Mouse (Mus musculus) hindbrain, embryonic 13.5 days (tissue): ENCODE measurements at regions not wholly inside any gene's neighbourhood (a gene's known extent, or its start where the extent isn't known, plus 50 kb on each side); places are given as distances from the start of the nearest gene placed in this dataset.

Experiments used
- ATAC-seq: fragments of 200-750 bp; cut with Nextera tagmentation; 2 replicates; pipeline ENCODE4 v1.8.0; 2017; ENCODE audit warnings: moderate TSS enrichment; ENCODE audit not compliant: low FRiP score
- H3K27ac ChIP-seq: fragments of 300-500 bp; sonication (generic); 2 replicates; pipeline ENCODE4 v1.5.1; 2015; ENCODE audit warnings: inconsistent platforms, mild to moderate bottlenecking, moderate library complexity
- H3K27me3 ChIP-seq: fragments of 300-500 bp; sonication (generic); 2 replicates; pipeline ENCODE4 v1.6.1; 2015; ENCODE audit warnings: mild to moderate bottlenecking, inconsistent platforms
- H3K36me3 ChIP-seq: fragments of 300-500 bp; sonication (generic); 2 replicates; pipeline ENCODE4 v1.6.1; 2015; ENCODE audit warnings: mild to moderate bottlenecking, inconsistent platforms
- H3K4me1 ChIP-seq: fragments of 300-500 bp; sonication (generic); replicated peaks from 2 replicates; pipeline ENCODE4 v1.6.1; 2015; ENCODE audit warnings: inconsistent platforms
- H3K4me2 ChIP-seq: fragments of 300-500 bp; sonication (generic); 2 replicates; pipeline ENCODE4 v1.6.1; 2015; ENCODE audit warnings: inconsistent platforms, mild to moderate bottlenecking, moderate library complexity
- H3K4me3 ChIP-seq: fragments of 300-500 bp; sonication (generic); 2 replicates; pipeline ENCODE4 v1.5.1; 2015; ENCODE audit warnings: mild to moderate bottlenecking, inconsistent platforms
- H3K9ac ChIP-seq: fragments of 300-500 bp; sonication (generic); 2 replicates; pipeline ENCODE4 v1.6.1; 2015; ENCODE audit warnings: mild to moderate bottlenecking, inconsistent platforms
- H3K9me3 ChIP-seq: fragments of 300-500 bp; sonication (generic); 2 replicates; pipeline ENCODE4 v1.6.1; 2016; ENCODE audit warnings: inconsistent platforms
- WGBS: fragments of 180-500 bp; shearing (Covaris S2); methylation state at CpG from one replicate; pipeline ENCODE4 v1.1.7; 2015; 5-methylcytosine and 5-hydroxymethylcytosine counted together

- H3K9me3 ChIP-seq, result no peaks in the 10 kb centered on the region
- no peak overlapping the region for H3K4me3 ChIP-seq
- ATAC-seq, result no peak
- no peaks in the 10 kb centered on the region for H3K27me3 ChIP-seq
- H3K36me3 ChIP-seq, result no peaks in the 10 kb centered on the region
- WGBS, result 52% methylated on average over 3 of the region's 3 CpGs
- no peak overlapping the region for H3K27ac ChIP-seq
- peaks cover 7% of the 10 kb centered on the region; the same call in 1 of the 2 replicates for H3K4me1 ChIP-seq
- H3K4me2 ChIP-seq, result no peak overlapping the region
- H3K9ac ChIP-seq, result no peak overlapping the region
These were observed 180.8 kb upstream of the Ipo5 start for GRCm38 (mm10) chr14:120730226-120730625.

DNA sequence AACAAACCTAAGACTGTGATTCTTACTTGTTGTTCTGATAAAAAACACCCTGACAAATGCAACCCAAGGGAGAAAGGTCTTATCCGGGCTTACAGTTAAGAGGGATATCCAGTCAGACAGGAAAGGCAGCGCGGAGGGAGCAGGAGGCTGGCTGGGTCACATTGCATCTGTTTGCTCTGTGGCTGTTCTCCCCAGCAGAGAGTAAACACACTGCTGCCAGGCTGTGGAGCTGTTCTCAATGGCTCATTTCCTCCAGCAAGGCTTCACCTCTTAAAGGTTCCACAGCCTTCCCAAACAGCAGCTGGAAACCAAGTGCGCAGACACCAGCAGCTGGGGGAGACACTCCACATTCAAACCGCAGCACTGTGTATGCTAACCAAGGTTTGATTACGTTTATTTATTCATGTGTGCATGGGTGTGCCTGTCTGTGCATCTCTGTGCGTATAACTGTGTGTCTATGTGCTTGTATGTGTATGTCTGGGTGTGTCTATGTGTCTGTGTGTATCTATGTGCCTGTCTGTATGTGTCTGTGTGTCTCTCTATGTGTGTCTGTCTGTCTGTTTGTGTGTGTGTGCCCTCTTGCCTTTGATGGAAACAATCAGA lies 179.2 kb upstream of the Ipo5 start:
- H3K9me3 ChIP-seq, result no peaks in the 10 kb centered on the region
- no peak overlapping the region for H3K9ac ChIP-seq
- no peak overlapping the region for H3K27ac ChIP-seq
- ATAC-seq, result no peak
- no peaks in the 10 kb centered on the region for H3K27me3 ChIP-seq
- no peak overlapping the region for H3K4me3 ChIP-seq
- no peak overlapping the region for H3K4me2 ChIP-seq
- H3K4me1 ChIP-seq, result peaks cover 7% of the 10 kb centered on the region; the same call in 1 of the 2 replicates
- H3K36me3 ChIP-seq, result no peaks in the 10 kb centered on the region
- 71% methylated on average over 7 of the region's 7 CpGs for WGBS

- 0 out of 2 replicates have a peak, but pooled peaks have one; percentile 54 for ATAC-seq
- Histone ChIP-seq H3K4me1 (peaks cover 7% of the 10 kb centered on the region; the same call in 1 of the 2 replicates), H3K27me3 (no peaks in the 10 kb centered on the region), H3K9me3 (no peaks in the 10 kb centered on the region), H3K4me3 (no peak overlapping the region), H3K9ac (no peak overlapping the region; the same call in 1 of the 2 replicates), H3K36me3 (no peaks in the 10 kb centered on the region), H3K4me2 (no peak overlapping the region), H3K27ac (no peak overlapping the region)
- WGBS, result 62% methylated on average over 15 of the region's 15 CpGs
These were observed 178.5 kb upstream of the Ipo5 start for GRCm38 (mm10) chr14:120732400-120733138.

DNA sequence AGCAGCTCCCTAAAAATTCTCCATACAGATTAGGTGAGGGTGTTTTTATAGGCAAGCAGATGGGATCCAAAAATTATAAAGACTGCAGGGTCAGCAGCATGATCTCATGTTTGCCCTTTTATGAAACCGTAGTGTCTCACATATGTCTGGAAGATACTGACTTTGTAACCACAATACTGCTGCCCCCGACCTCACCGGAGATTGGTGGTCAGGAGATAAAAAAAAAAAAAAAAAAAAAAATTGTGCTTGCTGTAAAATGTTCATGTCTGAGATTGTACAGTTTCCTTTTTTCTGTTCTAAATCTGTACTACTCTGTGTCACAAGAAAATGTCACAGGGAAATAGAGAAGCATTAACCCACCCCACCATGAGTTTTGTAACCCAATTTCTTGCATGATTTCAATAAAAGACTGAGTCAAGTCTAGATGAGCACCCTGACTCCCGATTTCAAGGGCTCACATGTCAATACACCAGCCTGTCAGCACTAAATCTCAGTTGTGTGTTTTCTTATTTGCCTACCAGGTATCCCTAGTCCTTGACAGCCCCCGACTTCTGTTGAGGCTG lies 169.5 kb upstream of the Ipo5 start:
- no peak overlapping the region for H3K4me2 ChIP-seq
- no peaks in the 10 kb centered on the region for H3K27me3 ChIP-seq
- no peaks in the 10 kb centered on the region for H3K4me1 ChIP-seq
- no peak overlapping the region for H3K9ac ChIP-seq
- no peak overlapping the region for H3K4me3 ChIP-seq
- H3K27ac ChIP-seq, result no peak overlapping the region
- no peak for ATAC-seq
- H3K36me3 ChIP-seq, result no peaks in the 10 kb centered on the region
- 87% methylated on average over 5 of the region's 5 CpGs for WGBS
- H3K9me3 ChIP-seq, result no peaks in the 10 kb centered on the region

GRCm38 (mm10) chr14:120754011-120754410 lies 157.0 kb upstream of the Ipo5 start:
- no peak for ATAC-seq
- H3K4me1 ChIP-seq, result no peaks in the 10 kb centered on the region
- 48% methylated on average over 1 of the region's 1 CpGs for WGBS

DNA sequence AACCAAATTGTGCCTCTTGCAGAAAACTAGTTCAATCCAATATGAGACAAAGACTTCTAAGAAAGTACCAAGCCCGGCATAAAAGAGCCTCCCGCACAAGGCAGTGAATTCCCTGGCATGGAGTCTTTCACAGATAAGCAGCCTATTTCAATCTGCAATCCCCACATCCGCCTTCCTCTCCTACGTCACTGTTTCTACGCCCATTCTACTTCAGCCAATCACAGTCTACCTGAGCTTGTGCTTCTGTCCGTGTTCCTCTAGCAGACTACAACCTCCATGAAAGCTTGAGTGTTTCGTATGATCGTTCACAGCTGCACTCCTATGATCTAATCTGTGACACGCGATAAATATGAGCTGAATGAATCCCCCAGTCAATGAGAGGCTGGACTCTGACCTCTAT lies 155.6 kb upstream of the Ipo5 start:
- no peak for ATAC-seq
- WGBS, result 83% methylated on average over 10 of the region's 10 CpGs
- Histone ChIP-seq H3K27ac (no peak overlapping the region), H3K4me1 (no peaks in the 10 kb centered on the region), H3K4me2 (no peak overlapping the region), H3K27me3 (no peaks in the 10 kb centered on the region), H3K36me3 (no peaks in the 10 kb centered on the region), H3K4me3 (no peak overlapping the region), H3K9ac (no peak overlapping the region), H3K9me3 (0 out of 2 replicates have a peak, but pooled peaks cover 2% of the 10 kb centered on the region)

More at GRCm38 (mm10) chr14:120754011-120754410, 157.0 kb upstream of the Ipo5 start:
- no peaks in the 10 kb centered on the region for H3K36me3 ChIP-seq
- 0 out of 2 replicates have a peak, but pooled peaks cover 2% of the 10 kb centered on the region for H3K9me3 ChIP-seq
- no peak overlapping the region for H3K9ac ChIP-seq
- H3K4me2 ChIP-seq, result no peak overlapping the region
- no peaks in the 10 kb centered on the region for H3K27me3 ChIP-seq
- H3K27ac ChIP-seq, result no peak overlapping the region
- H3K4me3 ChIP-seq, result no peak overlapping the region

GRCm38 (mm10) chr14:120758200-120758830 lies 152.7 kb upstream of the Ipo5 start:
- no peak overlapping the region for H3K4me3 ChIP-seq
- H3K9me3 ChIP-seq, result no peaks in the 10 kb centered on the region
- 64% methylated on average over 14 of the region's 14 CpGs for WGBS
- no peaks in the 10 kb centered on the region for H3K4me1 ChIP-seq
- H3K27ac ChIP-seq, result no peak overlapping the region
- no peaks in the 10 kb centered on the region for H3K36me3 ChIP-seq
- no peaks in the 10 kb centered on the region for H3K27me3 ChIP-seq
- no peak for ATAC-seq
- H3K9ac ChIP-seq, result no peak overlapping the region
- no peak overlapping the region for H3K4me2 ChIP-seq

DNA sequence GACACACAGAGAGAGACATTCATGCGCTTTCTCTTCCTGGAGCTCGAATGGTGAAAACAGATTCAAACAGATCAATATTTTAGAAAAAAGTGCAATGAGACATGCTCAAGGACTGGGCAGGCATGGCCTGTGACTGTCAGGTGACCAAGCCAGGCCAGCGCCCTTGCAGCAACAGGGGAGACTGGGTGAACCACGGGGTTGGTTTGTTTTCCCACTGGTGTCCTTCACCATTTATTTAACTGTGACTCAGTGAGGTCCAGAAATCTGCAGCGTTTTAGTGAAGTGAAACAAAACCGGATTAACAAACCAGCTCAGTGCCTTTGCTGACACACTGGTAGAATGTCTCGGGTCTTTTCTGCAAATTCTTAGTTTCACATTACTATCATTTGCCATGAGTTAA lies 148.9 kb upstream of the Ipo5 start:
- no peak for ATAC-seq
- Histone ChIP-seq H3K4me1 (no peaks in the 10 kb centered on the region), H3K9ac (no peak overlapping the region), H3K9me3 (no peaks in the 10 kb centered on the region), H3K27me3 (no peaks in the 10 kb centered on the region), H3K4me2 (no peak overlapping the region), H3K36me3 (no peaks in the 10 kb centered on the region), H3K4me3 (no peak overlapping the region), H3K27ac (no peak overlapping the region)
- WGBS, result 78% methylated on average over 7 of the region's 7 CpGs

DNA sequence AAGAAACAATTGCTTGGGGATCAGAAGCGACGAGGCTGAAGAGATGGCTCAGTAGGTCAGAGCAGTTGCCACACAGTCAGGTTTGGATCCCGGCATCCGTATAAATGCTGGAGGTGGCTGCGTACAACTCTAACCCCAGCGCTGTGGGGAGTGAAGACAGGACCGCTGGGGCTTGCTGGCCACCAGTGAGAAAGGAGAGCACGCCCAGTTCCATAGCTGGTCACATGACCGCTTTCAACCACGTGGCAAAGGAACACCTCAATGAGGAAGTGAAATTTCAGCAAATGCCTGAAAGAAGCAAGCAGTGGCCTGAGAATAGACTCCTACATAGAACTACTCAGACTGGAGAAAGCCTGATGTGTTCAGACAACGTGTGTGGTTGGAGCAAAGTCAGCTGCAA lies 148.3 kb upstream of the Ipo5 start:
- no peak overlapping the region for H3K4me2 ChIP-seq
- H3K9ac ChIP-seq, result no peak overlapping the region
- H3K4me3 ChIP-seq, result no peak overlapping the region
- H3K27me3 ChIP-seq, result no peaks in the 10 kb centered on the region
- H3K9me3 ChIP-seq, result no peaks in the 10 kb centered on the region
- H3K27ac ChIP-seq, result no peak overlapping the region
- 77% methylated on average over 11 of the region's 11 CpGs for WGBS
- no peak for ATAC-seq
- H3K36me3 ChIP-seq, result no peaks in the 10 kb centered on the region
- no peaks in the 10 kb centered on the region for H3K4me1 ChIP-seq

DNA sequence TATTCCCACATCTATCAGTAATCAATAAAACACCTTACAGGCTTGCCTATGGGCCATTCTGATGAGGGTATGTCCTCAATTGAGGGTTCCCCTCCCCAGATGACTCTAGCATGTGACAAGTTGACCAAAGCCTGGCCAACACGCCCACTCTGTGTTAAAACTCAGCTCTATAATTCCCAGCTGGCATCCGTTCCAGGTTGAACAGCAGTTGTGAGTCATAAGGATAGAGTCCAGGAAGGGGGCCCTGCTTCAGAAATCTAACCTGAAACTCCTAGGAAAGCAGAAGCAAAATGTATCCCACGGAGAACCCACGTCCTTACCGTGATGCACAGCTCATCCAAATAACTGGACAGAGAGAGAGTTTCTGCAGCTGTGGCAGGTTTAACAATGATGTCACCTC lies 147.2 kb upstream of the Ipo5 start:
- Histone ChIP-seq H3K4me3 (no peak overlapping the region), H3K36me3 (no peaks in the 10 kb centered on the region)
- ATAC-seq, result no peak

DNA sequence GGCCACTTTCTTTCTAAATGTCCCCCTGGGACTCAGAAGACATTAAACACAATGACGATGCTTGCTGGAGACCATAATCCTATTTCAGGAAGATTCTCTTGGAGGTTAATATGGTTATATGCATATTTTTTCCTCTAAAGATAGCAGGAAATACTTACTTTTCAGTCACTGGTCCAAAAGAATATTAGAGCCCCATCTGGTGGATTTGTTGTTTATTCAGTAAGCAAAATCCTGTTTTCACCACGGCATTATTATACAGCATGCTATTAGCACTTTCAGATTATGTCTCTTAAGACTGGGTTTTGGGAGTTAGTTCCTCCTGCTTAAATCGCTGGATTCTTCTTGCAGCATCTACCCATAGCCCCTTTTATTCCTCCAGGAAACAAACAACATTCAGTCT lies 146.6 kb upstream of the Ipo5 start:
- Histone ChIP-seq H3K4me1 (no peaks in the 10 kb centered on the region), H3K27me3 (no peaks in the 10 kb centered on the region), H3K4me3 (no peak overlapping the region), H3K27ac (no peak overlapping the region), H3K9me3 (no peaks in the 10 kb centered on the region), H3K9ac (no peak overlapping the region), H3K36me3 (no peaks in the 10 kb centered on the region), H3K4me2 (no peak overlapping the region)
- no peak for ATAC-seq
- 77% methylated on average over 3 of the region's 3 CpGs for WGBS

More for the DNA sequence above, 147.2 kb upstream of the Ipo5 start:
- 92% methylated on average over 5 of the region's 5 CpGs for WGBS
- Histone ChIP-seq H3K27ac (no peak overlapping the region), H3K27me3 (no peaks in the 10 kb centered on the region), H3K9ac (no peak overlapping the region), H3K4me2 (no peak overlapping the region), H3K4me1 (no peaks in the 10 kb centered on the region), H3K9me3 (no peaks in the 10 kb centered on the region)

DNA sequence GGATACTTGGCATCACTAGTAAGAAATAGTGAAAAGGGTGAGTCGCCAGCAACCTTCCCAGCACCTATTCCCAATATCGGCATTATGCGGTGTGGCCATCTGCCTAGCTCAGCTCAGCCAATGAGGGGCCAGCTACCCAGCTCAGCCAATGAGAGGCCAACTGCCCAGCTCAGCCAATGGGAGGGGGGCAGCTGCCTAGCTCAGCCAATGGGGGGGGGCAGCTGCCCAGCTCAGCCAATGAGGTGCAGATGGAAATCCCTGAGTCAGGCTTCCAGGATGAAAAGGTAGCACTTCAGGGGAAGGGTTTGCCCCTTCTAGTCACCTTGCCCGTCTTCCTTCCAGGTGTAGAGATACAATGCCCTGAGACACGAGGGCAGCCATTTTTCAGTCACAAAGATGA lies 144.6 kb upstream of the Ipo5 start:
- no peak overlapping the region for H3K4me3 ChIP-seq
- H3K27ac ChIP-seq, result no peak overlapping the region
- H3K9me3 ChIP-seq, result no peaks in the 10 kb centered on the region
- 0 out of 2 replicates have a peak, but pooled peaks cover 6% of the 10 kb centered on the region for H3K4me1 ChIP-seq
- H3K36me3 ChIP-seq, result no peaks in the 10 kb centered on the region
- no peak overlapping the region for H3K9ac ChIP-seq
- no peaks in the 10 kb centered on the region for H3K27me3 ChIP-seq
- H3K4me2 ChIP-seq, result no peak overlapping the region
- no peak for ATAC-seq
- 90% methylated on average over 5 of the region's 5 CpGs for WGBS
